Mouse (Mus musculus) layer of hippocampus, postnatal 25 days (tissue): ENCODE results near the gene Urb2. TPM values are rescaled to one million over a fixed set of nuclear protein-coding genes. Genes with fewer than 3 reads are reported as not detected.

Source experiments
- DNase-seq, 2 experiments: peaks; one replicate each; pipeline ENCODE4 v3.0.0; 2022; ENCODE audit warnings: mixed read lengths in 2 of 2, low spot score in 1 of 2; ENCODE audit errors: extremely low spot score in 1 of 2
- microRNA-seq, 2 experiments: library from miRNA; unstranded; fragments of <30 nt; microRNA quantifications; one replicate each; pipeline ENCODE4 v1.2.0; 2021
- total RNA-seq, 2 experiments: library from RNA; stranded (reverse); gene quantifications; 2 replicates each; pipeline ENCODE4 v1.2.3; 2021

The Urb2 gene
- total RNA-seq, 2 experiments from 2014 or later, result 11.5 TPM

GRCm38 (mm10) chr8:124070363-124071324 is 49.3 kb downstream of the Urb2 start:
- DNase-seq, result peak in 1 of 2 experiments; percentile 15

GRCm38 (mm10) chr8:124075977-124076376 is 54.7 kb downstream of the Urb2 start:
- no peak for DNase-seq

GRCm38 (mm10) chr8:124076416-124076815 is 55.1 kb downstream of the Urb2 start:
- no peak for DNase-seq

- DNase-seq, result no peak
These were observed 56.1 kb downstream of the Urb2 start for GRCm38 (mm10) chr8:124077377-124077776.

GRCm38 (mm10) chr8:124077998-124078397 is 56.7 kb downstream of the Urb2 start:
- DNase-seq, result no peak

- DNase-seq, result no peak
These were observed 57.7 kb downstream of the Urb2 start for GRCm38 (mm10) chr8:124078969-124079368.

GRCm38 (mm10) chr8:124080467-124081326 is 59.4 kb downstream of the Urb2 start:
- DNase-seq, result no peak

- DNase-seq, result no peak
These were observed 61.3 kb downstream of the Urb2 start for GRCm38 (mm10) chr8:124082616-124083015.

GRCm38 (mm10) chr8:124083611-124084010 is 62.3 kb downstream of the Urb2 start:
- DNase-seq, result no peak

- DNase-seq, result no peak
These were observed 64.4 kb downstream of the Urb2 start for GRCm38 (mm10) chr8:124085668-124086067.

- DNase-seq, result no peak
These were observed 66.8 kb downstream of the Urb2 start for GRCm38 (mm10) chr8:124088092-124088613.

GRCm38 (mm10) chr8:124089016-124089415 is 67.7 kb downstream of the Urb2 start:
- DNase-seq, result no peak

- no peak for DNase-seq
These were observed 69.2 kb downstream of the Urb2 start for GRCm38 (mm10) chr8:124090473-124090872.

Small RNAs within 50 kb of the gene (microRNA-seq; reads per million reads assigned to microRNA genes)
- gene Mir1967, result 0 reads per million in 2 experiments

Other genes with a start within 250 kb of the Urb2 start
- gene Rab4a, start 215.5 kb upstream of the Urb2 start, total RNA-seq, result 10 to 100 TPM; 42.9 to 44.9 TPM
- gene Ccsap, start 161.3 kb upstream of the Urb2 start, total RNA-seq, result 10 to 100 TPM; 58.6 to 63.2 TPM
- gene Acta1, start 126.8 kb upstream of the Urb2 start, total RNA-seq, result 1 to 10 TPM; 7.4 to 9.0 TPM
- 10 to 100 TPM; 21.7 to 24.3 TPM for gene Nup133, start 72.2 kb upstream of the Urb2 start, total RNA-seq
- 10 to 100 TPM; 19.2 to 20.0 TPM for gene Abcb10, start 38.4 kb upstream of the Urb2 start, total RNA-seq
- 10 to 100 TPM; 20.0 to 20.5 TPM for gene Taf5l, start 111 bp upstream of the Urb2 start, total RNA-seq
- 10 to 100 TPM; 35.5 to 45.9 TPM for gene Galnt2, start 209.9 kb downstream of the Urb2 start, total RNA-seq